Mouse (Mus musculus) forebrain, embryonic 14.5 days (tissue): ENCODE results near the gene 4930550C14Rik. TPM values are rescaled to one million over a fixed set of nuclear protein-coding genes. Genes with fewer than 3 reads are reported as not detected.

ENCODE experiments used
- microRNA-seq: library from miRNA; unstranded; fragments of <30 nt; microRNA quantifications from one replicate; pipeline ENCODE4, GENCODE M21; 2016
- polyA plus RNA-seq: library from polyadenylated mRNA; unstranded; fragments of >200 nt; fragmentation: Nextera tagmentation; extraction: Ambion mirVana; gene quantifications from 2 replicates; pipeline ENCODE4 v1.2.1, GENCODE M21; 2014

The 4930550C14Rik gene
- polyA plus RNA-seq, 1 experiment from 2014 or later, result 0.17 TPM

Small RNA genes lying within 50 kb of the gene (microRNA-seq; reads per million reads assigned to microRNA genes)
- not detected for gene Mir130c

Other genes with a start within 250 kb of the 4930550C14Rik start
- gene Ddx10, start 154.3 kb upstream of the 4930550C14Rik start, polyA plus RNA-seq, result 22.8 and 24.7 TPM in 2 replicates
- gene Exph5, start 100.7 kb upstream of the 4930550C14Rik start, polyA plus RNA-seq, result 0.05 and 0.19 TPM in 2 replicates
- 3.3 and 5.1 TPM in 2 replicates for gene Kdelc2, start 18.3 kb upstream of the 4930550C14Rik start, polyA plus RNA-seq
- 12.5 and 13.0 TPM in 2 replicates for gene Atm, start 134.4 kb downstream of the 4930550C14Rik start, polyA plus RNA-seq
- gene Npat, start 134.7 kb downstream of the 4930550C14Rik start, polyA plus RNA-seq, result 13.9 and 15.3 TPM in 2 replicates
- 190 and 201 TPM in 2 replicates for gene Acat1, start 208.1 kb downstream of the 4930550C14Rik start, polyA plus RNA-seq